Mouse (Mus musculus) R1 (cell line): ENCODE measurements around the gene Clip1.
A peak's percentile ranks its signal among the peaks of the same experiment; 100 is the strongest.

ENCODE experiments used
- DNase-seq: peaks from one replicate; pipeline ENCODE4 v3.0.0-alpha.2; 2018; ENCODE audit warnings: low read depth, low spot score

Gene Clip1

DNA sequence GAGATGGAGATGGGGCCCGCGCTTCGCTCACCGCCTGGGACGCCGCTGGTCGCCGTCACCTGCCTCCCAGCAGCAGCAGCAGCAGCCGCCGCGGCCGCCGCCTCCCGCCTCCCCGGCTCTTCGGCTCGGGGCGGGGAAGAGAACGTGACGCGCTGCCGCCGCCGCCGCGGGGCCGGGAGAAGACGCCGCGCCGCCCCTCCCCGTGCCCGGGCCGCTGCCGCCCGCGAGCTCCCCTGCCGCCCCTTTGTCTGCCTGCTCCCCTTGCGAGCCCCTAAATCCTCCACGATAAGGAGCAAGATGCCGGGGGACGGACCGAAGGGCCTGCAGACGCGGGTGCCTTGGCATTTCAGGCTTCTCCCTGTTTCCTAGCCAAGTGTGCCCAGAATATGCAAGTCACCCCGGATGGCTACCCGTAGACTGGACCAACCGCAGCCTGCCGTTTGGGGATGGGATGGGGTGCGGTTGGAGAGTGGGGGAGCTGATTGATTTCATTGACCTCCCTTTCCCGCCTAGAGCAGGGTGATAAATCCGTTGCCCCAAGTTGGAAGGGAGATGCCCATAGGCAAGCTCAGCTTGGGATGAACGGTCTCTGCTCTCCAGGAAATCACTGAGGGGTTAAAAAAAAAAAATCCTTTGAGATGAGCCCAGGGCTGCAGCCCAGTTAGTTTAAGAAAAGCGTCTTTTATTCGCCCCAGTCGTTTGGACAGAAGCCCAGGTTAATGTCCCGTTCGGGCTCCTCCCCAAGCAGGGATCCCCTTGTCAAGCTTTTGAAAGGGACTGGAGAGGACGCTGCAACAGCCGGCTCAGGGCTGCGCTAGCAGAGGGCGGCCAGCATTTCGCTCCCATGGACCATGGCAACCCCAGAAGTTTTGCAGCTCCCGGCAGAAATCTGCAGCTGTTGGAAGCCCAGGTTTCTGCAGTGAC lies at the start of gene Clip1:
Gene Clip1 (minus strand): TSS at position 398 of the 924 bp plus-strand sequence.
- peak; percentile 55 for DNase-seq

DNA sequence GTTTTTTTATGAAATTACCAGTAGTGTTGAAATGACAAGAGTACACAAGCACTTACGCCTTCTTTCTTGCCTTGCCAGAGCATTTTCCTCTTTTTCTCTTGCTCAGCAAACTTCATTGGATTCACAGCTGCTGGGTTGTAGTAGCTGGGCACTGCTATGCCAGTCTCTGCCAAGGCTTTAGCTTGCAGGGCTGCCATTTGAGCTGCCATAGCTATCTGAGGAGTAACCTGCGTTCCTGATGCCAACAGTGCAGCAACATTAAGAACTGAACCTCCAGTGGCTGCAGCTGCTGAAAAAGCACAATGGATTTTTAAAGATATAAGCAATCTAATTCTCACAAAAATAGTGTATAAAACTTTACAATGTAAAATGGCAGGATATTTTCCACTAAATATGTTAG lies 46.6 kb upstream of the Clip1 start:
- DNase-seq = no peak

- DNase-seq = peak; percentile 56
Observed at GRCm38 (mm10) chr5:123723816-123724215, 39.4 kb upstream of the Clip1 start.

DNA sequence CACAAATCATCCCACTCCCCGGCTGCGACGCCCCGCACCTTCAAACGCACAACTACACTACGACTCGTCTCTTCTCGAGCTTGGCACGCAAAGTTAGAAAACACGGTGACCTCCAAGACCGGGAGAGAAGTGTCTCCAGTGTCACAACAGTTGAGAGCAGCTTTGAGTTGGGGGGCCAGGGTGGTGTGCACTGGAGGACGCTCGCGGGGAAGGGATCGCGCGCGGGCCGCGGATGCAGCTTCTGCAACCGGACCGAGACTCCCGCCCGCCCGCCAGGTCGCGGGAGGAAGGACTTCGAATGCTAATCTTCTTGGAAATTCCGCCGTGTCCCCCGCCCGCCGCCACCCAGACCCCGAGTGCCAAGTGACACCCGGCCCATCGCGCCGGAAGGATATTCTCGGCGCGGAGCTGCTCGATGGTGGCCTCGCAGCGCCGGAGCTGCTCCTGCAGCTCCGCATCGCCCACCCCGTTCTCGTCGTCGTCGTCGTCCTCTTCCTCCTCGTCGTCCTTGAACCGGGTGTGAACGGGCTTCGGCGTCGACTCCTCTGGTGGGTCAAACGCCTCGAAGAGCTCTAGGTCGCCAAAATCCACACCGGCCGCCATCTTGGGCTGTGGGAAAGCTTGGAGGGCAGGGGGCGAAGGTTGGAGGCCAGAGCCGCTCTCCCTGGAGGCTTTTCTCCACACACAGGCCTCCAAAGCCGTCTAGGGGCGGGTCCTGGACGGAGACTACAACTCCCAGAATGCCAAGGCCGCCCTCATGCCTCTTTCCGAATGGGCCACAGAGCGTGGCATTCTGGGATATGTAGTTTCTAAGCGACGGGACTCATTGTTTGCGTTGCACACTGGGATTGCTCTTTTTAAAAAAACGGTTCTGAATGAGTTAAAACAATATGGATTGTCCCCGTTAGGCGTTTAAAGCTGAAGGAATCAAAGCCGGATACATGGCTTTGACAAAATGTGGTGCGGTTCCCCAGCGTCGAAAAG lies 36.2 kb upstream of the Clip1 start, which contains the start of gene Zcchc8:
Gene Zcchc8 (minus strand): TSS at position 773 of the 984 bp plus-strand sequence.
- peak; percentile 99 for DNase-seq

DNA sequence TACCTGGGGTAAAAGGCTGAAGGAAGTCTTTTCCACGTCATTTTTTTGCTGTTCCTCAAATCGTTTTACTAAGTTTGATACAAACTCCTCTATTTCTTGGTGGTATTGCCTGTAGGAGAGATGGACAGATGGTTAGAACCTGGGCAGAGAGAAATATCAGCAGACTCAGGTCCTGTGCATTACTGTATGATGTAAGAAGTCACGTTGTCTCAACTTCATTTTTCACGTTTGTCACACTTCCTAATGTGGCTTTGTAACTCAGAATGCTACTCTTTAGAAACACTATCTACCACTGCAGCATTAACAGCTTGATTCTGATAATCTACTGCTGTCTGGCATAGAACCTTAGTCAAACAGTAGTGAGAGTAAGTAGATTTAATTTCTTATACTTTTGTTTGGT lies 30.2 kb upstream of the Clip1 start:
- no peak for DNase-seq

DNA sequence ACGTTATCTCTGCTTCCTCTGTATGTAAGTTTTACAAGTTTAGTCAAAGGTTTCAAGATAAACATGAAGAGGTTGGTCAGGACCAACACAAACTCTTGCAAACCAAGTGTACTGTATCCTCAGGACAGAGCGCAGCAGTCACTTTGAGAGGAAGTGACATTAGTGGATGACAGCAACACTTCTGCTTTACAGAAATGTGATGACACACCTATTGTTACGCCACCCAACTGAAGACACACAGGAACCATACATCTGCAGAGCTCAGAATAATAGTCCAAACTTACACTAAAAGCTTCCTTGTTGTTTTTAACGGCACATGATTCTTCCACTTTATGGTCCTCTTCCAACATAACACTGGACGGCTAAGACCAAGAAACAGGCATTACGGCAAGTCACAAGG lies 29.4 kb upstream of the Clip1 start:
- DNase-seq = no peak

- DNase-seq = no peak
Observed at GRCm38 (mm10) chr5:123709571-123709970, 25.2 kb upstream of the Clip1 start.

- DNase-seq = no peak
Observed at GRCm38 (mm10) chr5:123708598-123708997, 24.2 kb upstream of the Clip1 start.

- DNase-seq = no peak
Observed at GRCm38 (mm10) chr5:123700625-123701024, 16.2 kb upstream of the Clip1 start.

DNA sequence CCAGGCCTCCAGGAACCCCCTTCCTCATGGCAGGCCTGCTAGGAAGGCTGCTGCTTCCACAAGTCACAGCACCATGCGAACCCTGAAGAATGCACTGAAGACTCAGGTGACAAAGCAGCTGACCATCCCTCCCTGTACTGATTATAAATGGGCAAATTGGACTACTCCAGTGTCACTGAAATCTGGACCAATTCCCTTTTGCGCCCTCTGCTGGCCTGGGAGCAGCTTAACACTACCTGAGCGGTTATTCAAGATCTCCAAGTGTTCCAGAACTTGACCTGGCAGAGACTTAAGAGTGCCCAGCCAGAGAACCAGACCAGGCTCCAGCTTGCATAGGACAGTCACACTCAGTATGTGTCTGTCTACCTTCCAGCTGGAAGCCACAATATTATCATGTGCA lies 14.8 kb upstream of the Clip1 start:
- peak; percentile 85 for DNase-seq

GRCm38 (mm10) chr5:123696961-123697360 lies 12.5 kb upstream of the Clip1 start:
- peak; percentile 16 for DNase-seq

DNA sequence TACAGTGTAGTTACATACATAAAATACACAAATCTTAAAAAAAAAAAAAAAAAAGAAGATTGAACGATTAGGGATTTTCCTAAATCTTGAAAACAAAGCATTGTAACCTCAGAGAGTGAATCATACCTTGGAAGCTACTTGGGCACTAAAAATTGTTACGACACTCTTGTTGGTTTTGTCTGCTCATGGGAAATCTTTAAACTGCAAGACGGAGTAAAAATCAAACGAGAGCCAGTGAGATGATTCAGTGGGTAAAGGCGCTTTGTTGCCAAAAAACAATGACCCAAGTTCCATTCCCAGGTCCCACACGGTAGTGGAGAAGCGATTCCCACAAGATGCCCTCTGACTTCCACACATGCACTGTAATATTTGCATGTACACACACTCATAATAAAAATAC lies 11.8 kb upstream of the Clip1 start:
- DNase-seq = no peak

DNA sequence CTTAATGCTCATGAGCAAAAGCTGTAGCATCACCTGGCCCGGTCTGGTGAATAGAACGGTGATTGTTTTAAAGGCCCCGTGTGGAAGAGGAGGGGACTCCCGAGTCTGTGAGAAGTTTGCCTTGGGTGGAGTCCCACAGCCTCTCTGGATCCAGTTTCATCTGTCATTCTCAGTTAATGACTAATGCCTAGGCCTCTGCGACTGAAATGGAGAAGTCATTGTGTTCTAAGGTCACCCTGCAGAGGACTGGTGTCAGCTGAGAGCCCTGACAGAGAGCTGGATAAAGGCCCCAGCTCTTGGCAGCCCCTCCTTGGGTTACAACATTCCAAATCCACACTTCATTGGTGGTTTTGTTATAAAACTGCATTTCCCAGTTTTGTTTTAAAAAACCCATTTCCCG lies 10.1 kb upstream of the Clip1 start:
- DNase-seq = peak; percentile 36

DNA sequence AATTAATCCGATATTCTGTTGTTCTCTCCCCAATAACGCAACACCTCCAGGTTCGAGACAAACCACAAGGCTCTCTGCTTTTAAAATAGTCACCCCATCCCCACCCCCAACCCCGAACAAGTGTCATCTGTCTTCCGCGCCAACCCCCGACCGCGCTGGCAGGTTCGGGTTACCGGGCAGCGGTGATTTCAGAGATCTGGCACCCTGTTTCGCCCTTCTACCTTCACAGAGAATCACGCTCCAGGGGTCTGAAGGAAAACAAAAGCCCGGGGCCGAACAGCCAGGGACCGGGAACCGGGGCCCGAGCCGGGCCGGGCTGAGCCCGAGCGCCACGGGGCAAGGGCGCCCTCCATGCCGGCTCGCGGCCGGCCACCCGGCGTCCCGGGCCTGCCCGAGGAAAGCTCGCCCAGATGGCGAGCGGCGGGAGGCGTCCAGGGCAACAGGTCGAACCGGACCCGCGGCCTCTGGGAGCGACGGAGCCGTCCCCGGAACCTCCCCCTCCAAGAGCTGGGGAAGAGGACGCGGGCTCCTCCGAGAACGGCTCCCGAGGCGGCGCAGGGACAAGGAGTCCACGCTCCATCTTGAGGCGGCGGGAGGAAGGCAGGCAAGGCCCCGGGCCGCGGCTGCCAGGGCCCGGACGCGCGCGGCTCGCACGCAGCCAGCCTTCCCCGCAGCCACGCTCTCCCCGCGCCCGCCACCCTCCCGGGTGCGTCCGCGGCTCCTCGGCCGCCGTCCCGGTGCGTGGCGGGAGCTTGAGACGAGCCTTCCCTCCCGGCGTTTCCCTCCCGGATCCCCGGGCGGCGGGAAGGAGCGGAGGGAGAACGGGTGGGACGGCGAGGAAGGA lies 819 bp downstream of the Clip1 start:
- DNase-seq = peak; percentile 59

- peak; percentile 44 for DNase-seq
Observed at GRCm38 (mm10) chr5:123683043-123683376, 1.4 kb downstream of the Clip1 start.

GRCm38 (mm10) chr5:123682372-123682771 lies 2.0 kb downstream of the Clip1 start:
- no peak for DNase-seq

- DNase-seq = no peak
Observed at GRCm38 (mm10) chr5:123679546-123680263, 4.7 kb downstream of the Clip1 start.

DNA sequence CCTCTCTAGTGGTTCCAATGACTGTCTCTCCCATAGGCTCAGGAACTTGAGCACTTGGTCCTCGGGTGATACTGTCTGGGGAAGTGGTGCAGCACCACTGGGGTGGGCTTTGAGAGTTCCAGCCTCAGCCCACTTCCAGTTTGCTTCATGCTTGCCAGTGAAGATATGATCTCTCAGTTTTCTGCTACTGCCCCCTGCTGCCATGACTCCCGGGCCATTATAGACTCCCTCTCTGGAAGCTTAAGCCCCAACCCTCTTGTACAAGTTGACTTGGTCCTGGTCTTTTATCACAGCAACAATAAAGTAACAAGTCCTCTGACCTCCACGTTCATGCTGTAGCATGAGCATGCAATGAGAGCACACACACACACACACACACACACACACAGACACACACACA lies 5.3 kb downstream of the Clip1 start:
- no peak for DNase-seq

- no peak for DNase-seq
Observed at GRCm38 (mm10) chr5:123675717-123676116, 8.7 kb downstream of the Clip1 start.

DNA sequence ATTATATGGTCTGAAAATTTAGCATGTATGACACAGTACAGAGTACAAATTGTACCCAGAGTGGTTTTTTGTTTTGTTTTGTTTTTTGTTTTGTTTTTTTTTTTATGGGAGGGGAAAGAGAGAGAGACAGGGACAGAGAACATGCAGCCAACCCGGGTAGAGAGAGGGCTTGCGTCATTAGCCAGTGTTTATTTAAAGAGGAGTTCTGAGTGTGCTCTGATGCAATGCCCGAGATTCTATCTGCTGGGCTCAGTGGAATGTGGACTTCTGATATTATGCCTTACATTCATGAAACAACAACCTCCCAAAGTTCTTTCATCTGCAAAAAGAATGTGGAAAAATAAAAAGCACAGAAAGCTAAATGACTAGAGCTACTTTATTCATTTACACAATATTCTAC lies 9.2 kb downstream of the Clip1 start:
- no peak for DNase-seq

GRCm38 (mm10) chr5:123671473-123671820 lies 13.0 kb downstream of the Clip1 start:
- DNase-seq = no peak
